Mouse (Mus musculus): Measurements from ENCODE around the gene Selenbp1. TPM values are rescaled to one million over a fixed set of nuclear protein-coding genes. Genes with fewer than 3 reads are reported as not detected.

Gene Selenbp1
- polyA plus RNA-seq (2014; fragmentation: Illumina TruSeq; extraction: RNeasy Lipid Tissue Mini Kit (QIAGEN cat#74804); ENCODE audit: low read depth, low replicate concordance): 3.7 TPM

GRCm38 (mm10) chr3:94932809-94933564 lies at the start of gene Selenbp1:
Gene Selenbp1 (plus strand): TSS chr3:94933056.

GRCm38 (mm10) chr3:94886316-94887224 lies 46.3 kb upstream of the Selenbp1 start, which contains the start of gene Psmb4:
Gene Psmb4 (minus strand): TSS chr3:94886961.

GRCm38 (mm10) chr3:94953764-94954616 lies 21.1 kb downstream of the Selenbp1 start, which contains the start of gene Rfx5:
Gene Rfx5 (plus strand): TSS chr3:94954075.

GRCm38 (mm10) chr3:94974528-94975422 lies 41.9 kb downstream of the Selenbp1 start, which contains the start of gene Pi4kb:
Gene Pi4kb (plus strand): TSS chr3:94974731.

Other genes starting within 250 kb of the Selenbp1 start
- gene Selenbp2, start 239.5 kb upstream of the Selenbp1 start, polyA plus RNA-seq (2014; fragmentation: Illumina TruSeq; extraction: RNeasy Lipid Tissue Mini Kit (QIAGEN cat#74804); ENCODE audit: low read depth, low replicate concordance): not detected
- gene Cgn, start 146.6 kb upstream of the Selenbp1 start, polyA plus RNA-seq (2014; fragmentation: Illumina TruSeq; extraction: RNeasy Lipid Tissue Mini Kit (QIAGEN cat#74804); ENCODE audit: low read depth, low replicate concordance): 0.12 TPM
- 16.7 TPM for gene Pogz, start 95.5 kb upstream of the Selenbp1 start, polyA plus RNA-seq (2014; fragmentation: Illumina TruSeq; extraction: RNeasy Lipid Tissue Mini Kit (QIAGEN cat#74804); ENCODE audit: low read depth, low replicate concordance)
- gene Psmb4, start 46.1 kb upstream of the Selenbp1 start, polyA plus RNA-seq (2014; fragmentation: Illumina TruSeq; extraction: RNeasy Lipid Tissue Mini Kit (QIAGEN cat#74804); ENCODE audit: low read depth, low replicate concordance): 53.7 TPM
- 26.5 TPM for gene Rfx5, start 21.0 kb downstream of the Selenbp1 start, polyA plus RNA-seq (2014; fragmentation: Illumina TruSeq; extraction: RNeasy Lipid Tissue Mini Kit (QIAGEN cat#74804); ENCODE audit: low read depth, low replicate concordance)
- gene Pi4kb, start 41.7 kb downstream of the Selenbp1 start, polyA plus RNA-seq (2014; fragmentation: Illumina TruSeq; extraction: RNeasy Lipid Tissue Mini Kit (QIAGEN cat#74804); ENCODE audit: low read depth, low replicate concordance): 14.2 TPM
- 7.3 TPM for gene Zfp687, start 82.4 kb downstream of the Selenbp1 start, polyA plus RNA-seq (2014; fragmentation: Illumina TruSeq; extraction: RNeasy Lipid Tissue Mini Kit (QIAGEN cat#74804); ENCODE audit: low read depth, low replicate concordance)
- gene Psmd4, start 109.6 kb downstream of the Selenbp1 start, polyA plus RNA-seq (2014; fragmentation: Illumina TruSeq; extraction: RNeasy Lipid Tissue Mini Kit (QIAGEN cat#74804); ENCODE audit: low read depth, low replicate concordance): 15.6 TPM
- 30.4 TPM for gene Pip5k1a, start 173.9 kb downstream of the Selenbp1 start, polyA plus RNA-seq (2014; fragmentation: Illumina TruSeq; extraction: RNeasy Lipid Tissue Mini Kit (QIAGEN cat#74804); ENCODE audit: low read depth, low replicate concordance)
- 10.4 TPM for gene Vps72, start 178.0 kb downstream of the Selenbp1 start, polyA plus RNA-seq (2014; fragmentation: Illumina TruSeq; extraction: RNeasy Lipid Tissue Mini Kit (QIAGEN cat#74804); ENCODE audit: low read depth, low replicate concordance)
- 5.0 TPM for gene Tmod4, start 191.4 kb downstream of the Selenbp1 start, polyA plus RNA-seq (2014; fragmentation: Illumina TruSeq; extraction: RNeasy Lipid Tissue Mini Kit (QIAGEN cat#74804); ENCODE audit: low read depth, low replicate concordance)
- gene Scnm1, start 201.0 kb downstream of the Selenbp1 start, polyA plus RNA-seq (2014; fragmentation: Illumina TruSeq; extraction: RNeasy Lipid Tissue Mini Kit (QIAGEN cat#74804); ENCODE audit: low read depth, low replicate concordance): 16.7 TPM
- 2.9 TPM for gene Lysmd1, start 201.0 kb downstream of the Selenbp1 start, polyA plus RNA-seq (2014; fragmentation: Illumina TruSeq; extraction: RNeasy Lipid Tissue Mini Kit (QIAGEN cat#74804); ENCODE audit: low read depth, low replicate concordance)
- not detected for gene Tnfaip8l2, start 209.3 kb downstream of the Selenbp1 start, polyA plus RNA-seq (2014; fragmentation: Illumina TruSeq; extraction: RNeasy Lipid Tissue Mini Kit (QIAGEN cat#74804); ENCODE audit: low read depth, low replicate concordance)
- gene Sema6c, start 227.4 kb downstream of the Selenbp1 start, polyA plus RNA-seq (2014; fragmentation: Illumina TruSeq; extraction: RNeasy Lipid Tissue Mini Kit (QIAGEN cat#74804); ENCODE audit: low read depth, low replicate concordance): not detected